Mouse (Mus musculus) thymus, adult 2 months (tissue): ENCODE measurements around the gene Ntm.

Source experiments
- CTCF ChIP-seq: fragments of 200-500 bp; IDR thresholded peaks from 2 replicates; pipeline ENCODE4 v1.5.1; 2012; ENCODE audit warnings: mild to moderate bottlenecking, control low read depth, low read length, moderate library complexity, borderline replicate concordance; ENCODE audit not compliant: control insufficient read depth, poor library complexity, insufficient read depth; ENCODE audit errors: extremely low read depth
- POLR2A ChIP-seq: fragments of 200-500 bp; IDR thresholded peaks from 2 replicates; pipeline ENCODE4 v1.6.1; 2012; ENCODE audit warnings: mild to moderate bottlenecking, low read length, control low read depth, moderate library complexity; ENCODE audit not compliant: control insufficient read depth, poor library complexity, insufficient read depth; ENCODE audit errors: extremely low read depth

GRCm38 (mm10) chr9:29268583-29269276 lies 694.2 kb downstream of the Ntm start:
- TF ChIP-seq CTCF (no peak), POLR2A (no peak)
